Mouse (Mus musculus): ENCODE data around the gene Plet1. TPM values are rescaled to one million over a fixed set of nuclear protein-coding genes. Genes with fewer than 3 reads are reported as not detected.

The Plet1 gene
- total RNA-seq (2021) = under 1 TPM; 0.30 to 0.51 TPM
- long read RNA-seq, experiment 1 = 0 reads
- long read RNA-seq, experiment 2, partial matches to known transcripts = 1 of 4 reads
- long read RNA-seq, experiment 2, other reads (novel, unspliced or antisense) = 0 of 4 reads

DNA sequence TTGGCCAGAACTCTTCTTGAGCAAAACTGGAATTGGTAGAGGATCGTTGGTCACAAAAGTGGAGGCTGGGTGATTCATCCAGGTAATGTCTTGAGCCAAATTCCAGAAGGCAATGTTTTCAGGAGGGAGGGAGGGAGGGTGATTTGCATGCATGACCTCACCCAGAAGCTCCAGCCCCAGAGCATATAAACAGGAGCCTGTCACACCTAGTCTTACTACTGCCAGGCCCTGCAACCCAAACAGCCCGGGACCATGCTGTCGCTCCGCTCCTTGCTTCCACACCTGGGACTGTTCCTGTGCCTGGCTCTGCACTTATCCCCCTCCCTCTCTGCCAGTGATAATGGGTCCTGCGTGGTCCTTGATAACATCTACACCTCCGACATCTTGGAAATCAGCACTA, at the start of gene Plet1:
Plet1 (plus strand) TSS at position 215 of the 400 bp plus-strand sequence.
- no peak for DNase-seq

DNA sequence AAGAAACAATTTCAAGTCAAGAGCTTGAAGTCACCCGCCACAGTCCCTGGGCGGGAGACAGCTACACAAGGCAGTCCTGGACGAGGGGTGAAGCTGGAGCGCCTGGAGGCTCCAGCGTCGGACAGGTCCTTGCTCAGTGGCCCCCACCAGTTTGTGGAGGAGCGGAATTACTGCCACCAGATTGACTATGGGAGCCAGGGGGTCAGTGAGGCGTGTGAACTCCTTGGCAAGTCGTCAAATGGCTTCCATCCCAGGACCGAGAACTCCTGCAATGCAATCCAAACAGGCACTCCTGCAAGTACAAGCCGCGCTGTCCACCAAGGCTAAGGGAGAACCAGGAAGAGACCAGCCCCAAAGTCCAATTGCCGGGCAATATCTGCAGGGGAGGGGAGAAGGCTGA, 45.3 kb upstream of the Plet1 start:
- DNase-seq = peak; percentile 45

DNA sequence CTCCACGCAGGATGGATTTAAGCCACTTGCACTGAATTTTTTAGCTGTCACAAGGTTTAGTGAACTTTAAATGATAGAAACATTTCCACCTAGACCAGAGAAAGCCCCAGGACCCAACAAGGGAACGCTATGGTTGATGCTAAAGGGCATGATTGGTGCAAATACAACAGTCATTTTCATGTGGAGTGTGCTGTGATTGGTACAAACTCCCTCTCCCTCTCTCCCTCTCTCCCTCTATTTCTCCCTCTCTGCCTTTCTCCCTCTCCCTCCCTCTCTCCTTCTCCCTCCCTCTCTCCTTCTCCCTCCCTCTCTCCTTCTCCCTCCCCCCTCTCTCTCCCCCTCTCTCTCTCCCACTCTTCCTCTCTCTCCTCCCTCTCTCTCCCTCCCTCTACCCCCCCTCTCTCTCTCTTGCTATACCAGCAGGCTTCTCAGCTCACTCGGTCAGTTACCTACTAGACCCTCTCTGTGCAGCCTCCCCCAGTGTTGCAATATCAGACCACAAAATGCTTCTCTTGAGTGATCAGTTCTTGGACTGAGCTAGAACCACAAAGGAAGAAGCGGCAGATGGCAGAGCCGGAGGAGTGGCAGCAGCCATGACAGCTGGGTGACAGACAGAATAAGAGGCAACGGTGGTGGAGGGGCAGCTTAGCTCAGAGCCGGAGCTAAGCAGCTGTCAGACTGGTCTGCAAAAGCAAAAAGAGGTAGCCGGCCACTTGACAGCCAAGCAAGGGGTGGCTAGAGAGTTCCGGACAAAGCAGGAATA, 42.7 kb upstream of the Plet1 start:
- no peak for DNase-seq

DNA sequence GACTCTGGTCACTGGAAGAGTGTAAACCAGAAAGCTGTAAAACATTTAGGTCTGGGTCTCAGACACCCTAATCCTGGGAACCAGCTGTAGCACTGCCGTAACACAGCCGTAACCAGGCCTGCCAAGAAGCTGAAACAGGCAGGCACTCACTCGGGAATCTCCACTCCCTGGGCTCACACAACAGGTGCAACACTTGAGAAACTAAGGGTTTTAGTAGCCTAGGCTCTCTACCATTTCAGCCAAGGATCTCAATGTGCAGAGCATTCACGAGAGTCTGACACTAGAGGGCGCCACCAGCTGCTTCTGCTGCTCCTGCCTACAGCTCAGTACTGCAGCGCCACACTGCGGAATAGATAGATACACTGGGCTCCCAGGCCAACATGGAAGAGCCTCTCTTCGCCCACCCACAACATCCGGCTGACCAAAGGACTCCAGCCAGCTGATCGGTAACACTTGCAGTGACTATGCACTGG, 42.0 kb upstream of the Plet1 start:
- DNase-seq = peak; percentile 92

DNA sequence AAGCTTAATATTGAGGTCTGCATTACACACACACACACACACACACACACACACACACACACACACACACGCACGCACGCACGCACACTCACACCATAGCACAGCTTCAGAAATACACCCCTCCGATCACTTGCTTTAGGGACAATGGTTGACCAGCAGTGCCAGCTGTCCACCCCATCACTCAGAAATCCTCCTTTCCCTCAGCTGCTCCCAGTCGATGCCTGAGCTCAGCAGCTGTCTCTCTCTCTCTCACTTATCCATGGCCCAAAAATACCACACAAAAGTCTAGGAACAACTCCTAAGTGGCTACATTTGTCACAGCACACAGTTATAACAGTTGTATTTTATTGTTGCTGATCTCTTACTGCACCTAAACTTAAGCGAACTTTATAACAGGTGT, 36.7 kb upstream of the Plet1 start:
- DNase-seq = no peak

DNA sequence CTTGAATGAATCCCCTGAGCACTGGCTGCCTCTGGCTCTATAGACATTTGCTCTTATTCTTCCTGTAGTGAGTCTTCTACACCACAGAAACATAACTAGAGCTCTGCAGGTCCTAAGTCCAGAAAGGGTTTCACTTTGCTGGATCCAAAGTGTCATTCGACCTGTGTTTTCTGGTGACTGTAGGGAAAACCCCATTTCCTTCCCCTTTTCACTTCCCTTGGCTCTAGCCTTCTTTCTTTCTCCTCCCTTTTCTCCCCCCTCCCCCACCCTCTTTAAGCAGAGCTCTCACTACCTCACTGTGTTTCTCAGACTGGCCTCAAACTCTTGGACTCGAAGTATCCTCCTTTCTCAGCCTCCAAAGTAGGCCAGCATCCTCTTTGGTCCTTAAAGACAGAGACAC, 34.8 kb upstream of the Plet1 start:
- no peak for DNase-seq

DNA sequence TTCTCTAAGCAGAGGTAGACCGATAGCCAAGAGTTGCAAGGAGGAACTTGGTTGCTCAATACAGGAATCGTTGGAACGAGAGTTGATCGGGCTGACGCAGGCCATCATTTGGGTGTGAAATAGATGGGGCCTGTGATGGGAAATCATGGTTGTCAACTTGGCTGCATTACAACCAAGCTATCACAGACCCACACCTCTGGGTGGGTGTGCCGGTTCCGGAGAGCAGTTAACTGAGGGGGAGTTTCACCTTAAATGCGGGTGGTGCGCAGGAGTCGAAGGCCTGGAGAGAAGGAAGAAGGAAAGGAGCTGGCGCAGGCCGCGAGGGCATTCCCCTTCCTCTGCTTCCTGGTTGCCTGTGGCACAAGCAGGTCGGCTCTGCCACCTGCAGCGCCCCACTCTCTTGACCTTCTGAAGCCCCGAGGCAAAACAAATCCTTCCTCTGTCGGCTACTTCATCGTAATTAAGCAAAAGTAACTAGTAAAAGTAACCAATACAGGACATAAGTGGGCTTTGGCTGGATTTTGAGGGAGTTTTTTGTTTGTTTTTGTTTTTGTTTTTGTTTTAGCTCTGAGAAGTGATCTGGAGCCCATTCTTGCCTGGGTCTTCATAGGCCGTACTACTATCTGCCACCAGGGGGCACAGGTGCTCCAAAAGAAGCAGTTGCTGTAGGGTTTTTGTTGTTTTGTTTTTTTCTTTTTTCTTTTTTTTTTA, 31.7 kb upstream of the Plet1 start:
- peak; percentile 88 for DNase-seq

DNA sequence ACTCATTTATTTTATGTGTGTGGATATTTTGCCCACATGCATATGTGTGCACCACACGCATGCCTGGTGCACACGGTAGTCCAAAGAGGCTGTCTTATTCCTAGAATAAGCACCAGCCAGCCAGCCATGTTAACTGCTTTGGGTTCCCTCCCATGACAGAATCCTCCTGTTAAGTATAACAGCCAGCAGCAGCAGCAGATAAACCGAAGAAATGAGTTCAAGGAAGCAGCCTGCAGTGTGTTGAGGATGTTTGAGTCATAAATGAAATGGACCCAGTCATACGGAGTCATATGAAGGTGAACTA, 31.2 kb upstream of the Plet1 start:
- no peak for DNase-seq

DNA sequence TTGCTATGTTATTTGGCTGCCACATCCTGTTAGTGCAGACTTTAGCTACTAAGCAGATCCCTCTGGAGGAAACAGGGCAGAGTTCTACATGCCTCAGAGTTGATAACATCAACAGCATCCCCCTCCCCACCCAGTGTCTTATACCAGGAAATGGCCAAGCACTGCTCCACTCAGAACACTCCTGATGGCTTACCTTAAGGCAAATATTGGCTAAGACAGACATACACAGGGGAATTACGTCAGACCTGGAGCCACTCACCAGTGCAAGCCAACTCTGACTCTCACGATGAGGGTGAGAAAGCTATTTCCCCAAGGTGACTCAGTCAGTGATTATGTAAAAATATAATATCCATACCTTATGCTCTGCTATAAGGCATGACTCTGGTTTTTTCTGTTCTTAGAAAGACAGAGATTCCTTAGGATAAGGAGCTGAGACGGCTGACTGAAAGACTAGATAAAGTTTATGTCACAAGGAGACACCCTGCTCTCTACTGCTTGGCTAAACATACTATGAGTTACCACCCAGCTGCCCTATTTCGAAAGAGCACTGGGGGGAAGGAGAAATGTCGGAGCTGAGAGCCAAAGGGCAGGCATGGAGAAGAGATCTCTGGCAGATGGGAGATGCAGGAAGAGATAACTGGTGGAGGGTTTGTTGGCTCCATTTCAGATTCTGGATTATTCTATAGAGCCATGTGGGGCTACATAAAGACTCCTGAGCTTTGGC, 23.8 kb upstream of the Plet1 start:
- peak; percentile 39 for DNase-seq

DNA sequence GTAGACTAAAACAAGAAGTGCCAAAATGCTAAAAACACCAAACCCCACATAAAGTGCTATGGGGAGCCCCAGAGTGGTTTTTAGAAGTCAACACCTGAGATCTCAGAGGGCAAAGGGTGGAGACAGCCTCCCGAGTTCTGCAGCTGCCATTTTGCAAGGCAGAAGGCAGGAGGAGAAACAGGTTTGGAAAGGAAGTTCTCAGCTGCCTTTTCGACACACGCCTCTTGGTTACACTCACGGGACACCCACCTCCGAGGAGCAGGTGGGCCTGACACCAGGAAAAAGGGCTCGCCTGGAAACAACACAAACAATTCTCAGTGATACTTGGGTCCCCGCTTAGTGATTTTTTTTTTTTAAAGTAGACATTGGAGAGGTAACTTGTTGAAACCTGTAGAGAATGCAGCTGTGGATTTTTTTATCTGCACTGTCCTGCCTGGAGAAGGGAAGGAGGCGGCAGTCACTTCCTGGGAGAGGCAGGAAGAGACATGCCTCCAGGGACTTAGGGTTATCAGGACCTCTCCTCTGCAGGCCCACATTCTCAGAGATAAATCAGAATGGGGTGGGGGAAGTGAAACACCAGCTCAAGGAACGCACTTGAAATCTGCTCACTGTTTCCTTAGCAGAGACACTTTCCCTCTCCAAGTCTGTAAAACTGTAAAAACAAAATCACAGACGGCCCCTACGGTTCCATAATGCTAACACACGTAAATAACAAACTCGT, 23.0 kb upstream of the Plet1 start:
- DNase-seq = no peak

DNA sequence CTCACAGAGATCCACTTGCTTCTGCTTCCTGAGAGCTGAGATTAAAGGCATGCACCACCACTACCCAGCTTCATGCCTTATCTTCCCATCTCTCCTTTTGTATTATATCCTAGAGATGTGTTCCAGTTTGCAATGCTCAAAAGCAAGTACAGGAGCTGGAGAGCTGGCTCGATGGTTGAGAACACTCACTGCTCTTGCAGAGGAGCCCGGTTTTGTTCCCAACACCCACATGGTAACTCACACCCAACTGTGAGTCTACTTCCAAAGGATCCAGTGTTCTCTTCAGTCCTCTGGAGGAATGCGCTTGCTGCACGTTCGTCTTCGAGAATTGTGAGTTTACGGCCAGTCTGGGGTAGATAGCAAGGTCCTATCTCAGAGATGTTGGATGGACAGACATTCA, 19.0 kb upstream of the Plet1 start:
- DNase-seq = no peak

DNA sequence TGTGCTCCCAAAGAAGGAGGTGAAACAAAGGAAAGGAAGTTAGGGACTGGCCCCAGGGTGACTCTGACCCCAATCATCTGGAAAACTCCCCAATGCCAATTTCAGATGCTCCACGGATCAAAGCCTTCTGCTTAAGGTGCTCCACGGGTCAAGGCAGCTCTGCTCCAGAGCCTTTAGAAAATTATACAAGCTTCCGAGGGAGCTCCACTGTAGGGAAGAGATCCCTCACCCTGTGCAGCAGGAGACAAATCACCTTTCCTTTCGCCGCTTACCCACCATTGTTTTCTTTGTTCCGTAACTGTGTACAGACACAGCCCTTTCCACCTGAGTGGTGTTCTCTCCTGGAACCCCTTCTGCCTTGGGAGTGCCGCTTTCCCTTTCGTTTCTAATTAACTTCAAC, 18.6 kb upstream of the Plet1 start:
- DNase-seq = no peak

DNA sequence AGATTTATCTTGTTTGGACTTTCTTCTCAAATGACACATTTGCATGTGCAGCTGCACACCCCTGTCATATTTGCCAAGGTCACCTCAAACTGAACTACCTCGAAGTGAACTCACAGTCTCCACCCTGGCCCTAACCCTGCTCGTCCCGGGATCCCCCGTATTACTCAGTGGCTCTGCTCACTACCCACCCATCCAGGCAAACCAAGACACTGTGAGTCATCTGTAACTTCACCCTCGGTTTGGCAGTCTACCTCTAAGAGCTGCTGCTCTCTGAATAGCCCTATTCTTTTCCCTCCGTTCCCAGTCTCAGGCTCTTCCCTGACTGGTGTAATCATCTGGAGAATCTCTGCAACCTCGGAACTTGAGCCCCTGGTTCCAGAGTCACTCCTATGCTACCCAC, 17.7 kb upstream of the Plet1 start:
- DNase-seq = no peak

DNA sequence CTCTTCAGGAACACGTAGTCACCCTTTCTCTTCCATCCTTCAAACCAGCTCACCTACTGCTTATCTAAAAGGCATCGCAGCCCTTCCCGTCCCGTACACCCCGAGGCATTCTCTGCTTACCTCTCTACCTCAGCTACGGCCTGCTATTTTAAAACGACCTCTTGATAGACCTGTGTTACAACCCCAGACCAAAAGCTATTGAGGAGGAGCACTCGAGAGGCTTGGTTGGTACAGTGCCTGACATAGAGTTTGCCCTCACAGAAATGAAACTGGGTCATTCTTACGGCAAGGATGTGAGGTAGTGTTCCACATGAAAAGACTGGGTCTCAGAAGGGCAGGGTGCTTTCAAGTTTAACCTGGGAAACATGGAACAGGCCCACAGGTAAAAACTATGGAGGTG, 17.1 kb upstream of the Plet1 start:
- DNase-seq = no peak

DNA sequence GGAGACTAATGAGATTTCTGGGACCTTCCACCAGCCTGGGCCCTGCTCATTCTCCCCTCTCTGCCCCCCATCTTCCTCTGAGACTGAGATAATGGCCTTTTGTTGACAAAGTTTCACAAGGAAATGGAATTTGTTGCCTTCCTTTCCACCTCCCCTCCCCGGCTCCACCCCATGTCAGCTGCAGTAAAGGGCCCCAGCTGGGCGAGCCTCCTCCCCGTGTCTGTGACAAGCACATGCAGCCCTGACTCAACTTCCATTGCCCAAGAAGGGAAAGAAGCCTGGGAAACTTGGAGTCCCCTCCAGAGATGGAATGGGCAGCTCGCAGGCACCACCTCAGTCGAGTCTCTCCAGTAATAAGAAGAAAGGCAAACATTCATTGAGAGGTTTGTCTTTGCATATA, 15.5 kb upstream of the Plet1 start:
- no peak for DNase-seq

DNA sequence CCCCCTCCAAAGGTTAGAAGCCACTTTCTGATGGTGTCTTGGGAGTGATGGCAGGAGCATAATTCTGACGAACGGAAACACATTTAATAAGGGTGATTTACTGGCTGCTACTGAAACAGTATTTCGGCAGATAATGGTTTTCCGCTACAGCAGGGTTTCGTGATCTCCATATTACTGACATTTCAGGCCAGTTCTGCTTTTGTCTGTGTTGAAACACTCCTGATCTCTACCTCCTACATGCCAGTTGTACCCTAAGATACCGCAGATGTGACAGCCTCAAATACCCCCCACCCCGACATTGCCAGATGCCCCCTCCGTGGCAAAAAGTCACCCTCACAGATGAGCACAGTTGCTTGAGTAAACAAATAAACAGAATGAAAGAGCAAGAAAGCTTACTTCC, 14.8 kb upstream of the Plet1 start:
- no peak for DNase-seq

DNA sequence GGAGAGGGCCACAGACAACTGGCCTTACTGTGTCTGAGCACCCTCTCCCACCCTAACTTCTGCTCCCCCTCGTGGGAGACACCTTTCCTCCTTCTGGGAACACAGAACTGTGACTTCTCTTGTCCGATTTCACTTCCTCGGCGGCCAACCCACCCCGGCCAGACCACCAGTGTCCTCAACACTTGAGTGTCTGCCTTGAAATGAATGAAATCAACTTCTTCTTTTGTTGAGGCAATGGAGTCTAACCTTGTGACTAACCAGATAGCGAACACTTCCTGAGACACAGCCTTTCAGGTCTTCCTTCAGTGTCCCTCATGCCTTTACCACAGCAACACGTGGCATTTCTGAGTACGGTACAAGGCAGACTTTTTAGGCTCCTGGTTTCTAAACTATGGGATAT, 11.6 kb upstream of the Plet1 start:
- no peak for DNase-seq

DNA sequence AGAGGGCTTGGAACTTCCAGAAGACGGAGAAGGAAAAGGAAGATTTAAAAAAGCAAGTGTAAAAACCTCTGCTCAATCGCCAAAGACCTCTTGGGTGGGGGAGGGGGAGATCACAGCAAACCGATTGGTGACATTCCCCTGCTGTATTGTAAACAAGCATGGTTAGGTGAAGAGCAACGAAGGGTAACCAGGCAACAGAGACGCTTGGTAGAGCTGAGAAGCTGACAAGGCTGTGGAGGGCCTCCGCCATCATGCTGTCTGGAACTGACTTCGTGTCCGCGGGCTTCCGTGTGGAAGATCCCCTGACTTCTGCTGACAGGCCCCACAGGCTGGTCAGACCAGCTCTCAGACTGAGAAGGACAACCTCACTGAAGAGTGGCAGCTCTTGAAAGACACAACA, 8.8 kb upstream of the Plet1 start:
- DNase-seq = no peak

DNA sequence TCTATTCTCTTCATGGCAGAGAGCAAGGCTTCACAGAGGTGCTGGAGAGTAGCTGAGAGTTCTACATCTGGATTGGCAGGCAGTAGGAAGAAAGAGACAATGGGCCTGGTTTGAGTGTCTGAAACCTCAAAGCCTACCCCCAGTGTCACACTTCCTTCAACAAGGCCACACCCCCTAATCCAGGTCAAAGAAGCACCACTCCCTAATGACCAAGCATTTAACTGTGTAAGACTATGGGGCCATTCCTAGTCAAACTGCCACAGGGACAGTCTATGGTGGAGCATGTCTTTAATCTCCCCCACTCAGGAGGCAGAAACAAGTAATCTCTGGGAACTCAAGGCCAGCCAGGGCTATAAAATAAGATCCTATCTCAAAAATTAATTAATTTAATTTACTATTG, 3.5 kb upstream of the Plet1 start:
- DNase-seq = no peak

DNA sequence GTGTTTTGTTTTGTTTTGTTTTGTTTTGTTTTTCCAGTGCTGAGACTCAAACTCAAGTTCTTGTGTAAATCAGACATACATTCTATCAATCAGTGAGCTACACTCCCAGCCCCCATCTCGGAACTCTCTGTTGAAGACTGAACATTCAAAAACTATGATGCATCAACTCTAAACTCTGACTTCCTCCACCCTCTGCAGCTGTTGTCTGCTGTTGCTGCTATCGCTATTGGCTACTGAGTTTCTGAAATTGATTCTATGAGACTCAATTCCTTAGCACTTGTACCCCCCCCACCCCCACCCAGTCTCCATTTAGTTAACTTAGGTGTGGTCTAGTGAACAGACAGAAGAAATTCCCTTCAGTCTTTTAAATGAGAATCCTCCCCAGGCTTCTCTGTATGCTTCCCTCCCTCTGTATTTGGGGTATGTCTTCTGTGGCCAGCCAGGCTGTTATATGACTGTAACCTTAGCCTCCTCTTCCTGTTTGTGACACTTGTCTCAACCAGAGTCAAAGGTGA, 2.7 kb upstream of the Plet1 start:
- DNase-seq = no peak

DNA sequence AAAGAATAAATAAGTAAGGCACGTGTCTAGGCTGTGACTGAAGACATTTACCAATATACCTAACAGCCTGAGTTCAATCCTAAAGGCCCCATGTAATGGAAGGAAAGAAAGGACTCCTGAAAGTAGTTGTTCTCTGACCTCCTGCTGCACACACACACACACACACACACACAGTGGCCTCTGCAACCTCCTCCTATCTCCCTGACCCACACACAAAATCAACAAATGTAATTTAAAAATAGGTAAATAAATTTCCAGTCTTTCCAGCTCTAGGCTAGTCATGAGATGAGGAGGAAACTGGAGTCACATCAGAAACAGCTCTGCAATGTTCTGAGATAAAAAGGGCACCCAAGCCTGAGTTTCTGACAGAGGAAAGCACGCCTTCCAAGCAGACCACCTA, 548 bp upstream of the Plet1 start:
- no peak for DNase-seq

DNA sequence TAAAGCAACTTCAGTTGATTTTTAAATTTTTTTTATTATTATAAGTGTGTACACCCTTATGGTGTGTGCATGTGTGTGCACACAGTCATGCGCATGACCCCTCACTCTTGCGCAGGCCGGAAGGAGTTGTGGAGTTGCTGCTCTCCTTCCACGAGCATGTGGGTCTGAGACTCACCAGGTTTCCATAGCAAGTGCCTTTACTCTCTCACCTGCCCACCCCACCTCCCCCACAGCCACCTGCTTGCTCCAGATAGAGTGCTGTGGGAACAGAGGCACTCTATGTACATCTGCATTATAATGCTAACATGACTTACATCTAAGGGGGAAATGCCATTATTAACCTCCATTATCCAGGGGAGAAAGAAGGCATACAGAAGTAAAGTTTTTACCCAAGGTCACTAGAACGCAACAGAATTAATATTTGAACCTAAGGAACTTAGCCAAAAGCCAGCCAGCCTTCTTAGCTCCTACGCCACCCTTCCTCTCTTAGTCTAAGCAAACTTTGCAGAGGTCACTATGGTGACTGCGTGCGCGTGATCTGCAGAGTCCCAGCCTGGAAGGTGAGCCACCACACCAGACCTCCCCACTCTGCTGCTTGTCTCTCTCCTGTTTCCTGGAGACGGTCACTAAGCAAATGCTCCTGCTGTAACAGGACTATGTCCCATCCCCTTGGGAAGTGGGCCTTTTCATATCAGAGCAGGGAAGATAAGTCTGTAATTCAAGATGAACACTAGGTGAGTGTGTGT, 1.3 kb downstream of the Plet1 start:
- no peak for DNase-seq
